In the genomic region with DNA sequence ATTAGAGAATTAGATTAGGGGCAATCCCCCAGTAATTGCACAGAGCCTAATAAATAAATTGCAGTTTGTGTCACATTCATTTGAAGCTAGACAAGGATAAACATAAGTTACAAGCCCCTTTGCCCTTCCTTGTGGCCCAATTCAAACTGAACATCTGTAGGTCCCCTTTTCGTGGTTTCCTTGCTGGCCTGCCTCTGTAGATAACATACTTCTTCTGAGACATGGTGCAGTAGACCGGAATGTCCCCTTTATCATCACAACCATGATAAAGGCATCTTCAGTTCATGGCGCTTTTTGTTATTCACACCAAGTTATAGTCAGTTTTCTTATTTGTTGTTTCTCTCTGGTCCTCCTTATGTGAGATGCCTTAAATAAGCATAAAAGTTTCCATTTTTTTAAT, we compare ENCODE assay signal across 29 mouse cellular contexts. TPM values are rescaled to one million over a fixed set of nuclear protein-coding genes. Genes with fewer than 3 reads are reported as not detected.
A peak's percentile ranks its signal among the peaks of the same experiment; 100 is the strongest.
DNase-seq lines count a peak whose midpoint lies in the region; ATAC-seq and TF ChIP-seq lines count a peak whose summit lies in the region.
"Had no signal": no experiment of that assay in that cellular context is flagged by ENCODE, and none has a peak within 500 bp of the region (broad histone marks: within the 10 kb centered on the region; RNA-seq: fewer than 3 reads in every experiment).

No protein-coding gene starts in this region.

- no peaks in the 10 kb centered on the region for H3K27me3 ChIP-seq in megakaryocyte, embryonic 14.5 days (replicated peaks)
- H3K27me3 ChIP-seq in liver, embryonic 12.5 days (replicated peaks): no peaks in the 10 kb centered on the region
- H3K27me3 ChIP-seq in liver, postnatal 0 days (ENCODE audit: insufficient read depth, low read length): no peaks in the 10 kb centered on the region
- no peaks in the 10 kb centered on the region for H3K27me3 ChIP-seq in midbrain, embryonic 14.5 days (ENCODE audit: control insufficient read depth, insufficient read depth, low read length)
- H3K27me3 ChIP-seq: forebrain, embryonic 12.5 days; heart, embryonic 15.5 days; limb, embryonic 15.5 days; lung, embryonic 15.5 days; midbrain, embryonic 15.5 days; neural tube, embryonic 15.5 days; stomach, embryonic 15.5 days had no signal

- H3K9me3 ChIP-seq in megakaryocyte, embryonic 14.5 days: no peaks in the 10 kb centered on the region
- no peaks in the 10 kb centered on the region for H3K9me3 ChIP-seq in liver, embryonic 12.5 days (replicated peaks)
- no peaks in the 10 kb centered on the region for H3K9me3 ChIP-seq in liver, postnatal 0 days (ENCODE audit: low read length)
- H3K9me3 ChIP-seq in midbrain, embryonic 14.5 days (ENCODE audit: control insufficient read depth, low read length): no peaks in the 10 kb centered on the region
- H3K9me3 ChIP-seq: forebrain, embryonic 12.5 days; heart, embryonic 10.5 days; heart, embryonic 15.5 days; limb, embryonic 10.5 days; limb, embryonic 15.5 days; lung, embryonic 15.5 days; midbrain, embryonic 15.5 days; neural tube, embryonic 15.5 days; stomach, embryonic 15.5 days had no signal

- H3K27ac ChIP-seq in liver, embryonic 12.5 days: peak overlapping the region; percentile 77
- no peak overlapping the region for H3K27ac ChIP-seq in liver, postnatal 0 days (ENCODE audit: low read depth)
- H3K27ac ChIP-seq in midbrain, embryonic 14.5 days (replicated peaks; ENCODE audit: low read depth, low read length): no peak overlapping the region
- H3K27ac ChIP-seq: forebrain, embryonic 12.5 days; heart, embryonic 10.5 days; heart, embryonic 15.5 days; layer of hippocampus, adult 2 months; limb, embryonic 10.5 days; limb, embryonic 15.5 days; lung, embryonic 15.5 days; midbrain, embryonic 15.5 days; neural tube, embryonic 15.5 days; stomach, embryonic 15.5 days had no signal

- peak overlapping the region; percentile 23; the same call in 1 of the 2 replicates for H3K9ac ChIP-seq in liver, embryonic 12.5 days
- no peak overlapping the region for H3K9ac ChIP-seq in liver, postnatal 0 days (replicated peaks)
- H3K9ac ChIP-seq in midbrain, embryonic 14.5 days (replicated peaks; ENCODE audit: low read length): no peak overlapping the region
- H3K9ac ChIP-seq: forebrain, embryonic 12.5 days; forebrain, postnatal 0 days; heart, embryonic 15.5 days; limb, embryonic 15.5 days; lung, embryonic 15.5 days; midbrain, embryonic 15.5 days; neural tube, embryonic 15.5 days; stomach, embryonic 15.5 days had no signal

- peak overlapping the region; percentile 76 for H3K4me3 ChIP-seq in megakaryocyte, embryonic 14.5 days (replicated peaks)
- H3K4me3 ChIP-seq in liver, embryonic 12.5 days: no peak overlapping the region
- no peak overlapping the region for H3K4me3 ChIP-seq in liver, postnatal 0 days (ENCODE audit: low read depth, low read length)
- no peak overlapping the region for H3K4me3 ChIP-seq in midbrain, embryonic 14.5 days (replicated peaks; ENCODE audit: low read depth, low read length)
- H3K4me3 ChIP-seq: erythroblast, embryonic 14.5 days; forebrain, embryonic 12.5 days; heart, embryonic 10.5 days; heart, embryonic 15.5 days; layer of hippocampus, adult 2 months; limb, embryonic 10.5 days; limb, embryonic 15.5 days; lung, embryonic 15.5 days; midbrain, embryonic 15.5 days; neural tube, embryonic 15.5 days; stomach, embryonic 15.5 days had no signal

- TF ChIP-seq CTCF in liver, postnatal 0 days (IDR thresholded peaks at IDR 0.05; ENCODE audit: low read depth): no peak

- H3K4me2 ChIP-seq in liver, embryonic 12.5 days: peak overlapping the region; percentile 25; the same call in 1 of the 2 replicates
- H3K4me2 ChIP-seq in liver, postnatal 0 days (ENCODE audit: low read depth, low read length): no peak overlapping the region
- no peak overlapping the region for H3K4me2 ChIP-seq in midbrain, embryonic 14.5 days (ENCODE audit: low read length)
- H3K4me2 ChIP-seq: forebrain, embryonic 12.5 days; heart, embryonic 15.5 days; limb, embryonic 15.5 days; lung, embryonic 15.5 days; midbrain, embryonic 15.5 days; neural tube, embryonic 15.5 days; stomach, embryonic 15.5 days had no signal

- 12% methylated on average over 3 of the region's 3 CpGs for WGBS in liver, embryonic 12.5 days (ENCODE audit: insufficient replicate concordance)
- WGBS in liver, postnatal 0 days (ENCODE audit: insufficient replicate concordance): 34% methylated on average over 3 of the region's 3 CpGs
- WGBS in midbrain, embryonic 14.5 days: 95% methylated on average over 3 of the region's 3 CpGs

- peaks cover 20% of the 10 kb centered on the region for H3K36me3 ChIP-seq in megakaryocyte, embryonic 14.5 days (replicated peaks; ENCODE audit: low read length)
- H3K36me3 ChIP-seq in liver, embryonic 12.5 days: 0 out of 2 replicates have a peak, but pooled peaks cover 2% of the 10 kb centered on the region
- H3K36me3 ChIP-seq in liver, postnatal 0 days (replicated peaks; ENCODE audit: insufficient read depth, low read length): peaks cover 4% of the 10 kb centered on the region; the same call in 1 of the 2 replicates
- H3K36me3 ChIP-seq in midbrain, embryonic 14.5 days (ENCODE audit: control insufficient read depth, insufficient read depth, low read length): no peaks in the 10 kb centered on the region
- H3K36me3 ChIP-seq: forebrain, embryonic 12.5 days; heart, embryonic 10.5 days; heart, embryonic 15.5 days; limb, embryonic 15.5 days; lung, embryonic 15.5 days; midbrain, embryonic 15.5 days; neural tube, embryonic 15.5 days; stomach, embryonic 15.5 days had no signal

- peaks cover 55% of the 10 kb centered on the region for H3K4me1 ChIP-seq in megakaryocyte, embryonic 14.5 days
- H3K4me1 ChIP-seq in liver, embryonic 12.5 days: peaks cover 46% of the 10 kb centered on the region
- peaks cover 4% of the 10 kb centered on the region; the same call in 1 of the 2 replicates for H3K4me1 ChIP-seq in liver, postnatal 0 days (ENCODE audit: insufficient read depth)
- H3K4me1 ChIP-seq in midbrain, embryonic 14.5 days (ENCODE audit: control insufficient read depth, insufficient read depth, low read length): no peaks in the 10 kb centered on the region
- H3K4me1 ChIP-seq: stomach, embryonic 15.5 days had no signal

- DNase-seq in liver, postnatal 0 days: no peak
- DNase-seq in left cerebral cortex, adult 18-20 months (ENCODE audit: low spot score in 2 of 2): no peak
- no peak for DNase-seq in midbrain, embryonic 14.5 days
- DNase-seq: adrenal gland, postnatal 36 days; cerebellum, adult 2 months; cerebellum, postnatal 36 days; embryo, embryonic 11 days; forebrain, postnatal 0 days; heart, adult 11 months; kidney, adult 18-20 months; kidney, postnatal 36 days; retina, postnatal 1 day; right cerebral cortex, postnatal 14 days had no signal

- TF ChIP-seq EP300 in liver, postnatal 0 days (IDR thresholded peaks at IDR 0.05; ENCODE audit: low read depth): 0 out of 2 replicates have a peak, but pooled peaks have one; percentile 49

- ATAC-seq in megakaryocyte, adult 5-6 weeks (ENCODE audit: poor library complexity, severe bottlenecking): no peak
- peak; percentile 75 for ATAC-seq in liver, embryonic 12.5 days
- 0 out of 2 replicates have a peak, but pooled peaks have one; percentile 35 for ATAC-seq in liver, postnatal 0 days
- no peak for ATAC-seq in midbrain, embryonic 14.5 days (ENCODE audit: low FRiP score, low TSS enrichment)
- ATAC-seq in granulocyte monocyte progenitor cell, adult 5-6 weeks (replicated peaks; ENCODE audit: poor library complexity, severe bottlenecking): no peak
- ATAC-seq: forebrain, postnatal 0 days; hindbrain, embryonic 16.5 days; midbrain, embryonic 15.5 days had no signal

RNA-seq across cellular contexts. Expression of a gene that starts 17.6 kb away (rescaled TPM):
- 0.37 TPM in 1 of 2 replicates, not detected in the other for polyA plus RNA-seq in megakaryocyte, embryonic 14.5 days (2012; ENCODE audit: insufficient read depth, low replicate concordance)
- total RNA-seq in megakaryocyte, adult 5-6 weeks (2015): 0.16 TPM in 1 of 2 replicates, not detected in the other
- not detected in 2 replicates for total RNA-seq in megakaryocyte, adult 5-6 weeks (2017)
- polyA plus RNA-seq in liver, embryonic 12.5 days (2016; fragmentation: Nextera tagmentation; extraction: Ambion mirVana): 3.0 and 4.1 TPM in 2 replicates
- polyA plus RNA-seq in liver, postnatal 0 days (2015; fragmentation: Nextera tagmentation; extraction: Ambion mirVana): 1.1 and 2.3 TPM in 2 replicates
- 1 to 10 TPM; 1.2 to 2.1 TPM for total RNA-seq in left cerebral cortex, adult 18-20 months (2021)
- 5.9 and 7.0 TPM in 2 replicates for polyA plus RNA-seq in midbrain, embryonic 14.5 days (2014; fragmentation: Nextera tagmentation; extraction: Ambion mirVana)
- total RNA-seq in granulocyte monocyte progenitor cell, adult 5-6 weeks (2014; fragmentation: Nextera tagmentation): 3.2 TPM in 1 of 2 replicates, not detected in the other
- 0.43 TPM in 1 of 2 replicates, not detected in the other for total RNA-seq in granulocyte monocyte progenitor cell, adult 5-6 weeks (2017)
- polyA plus RNA-seq: erythroblast, embryonic 14.5 days had no signal

RNA-seq across cellular contexts. Expression of a gene that starts 18.0 kb away (rescaled TPM):
- 23.3 and 30.1 TPM in 2 replicates for polyA plus RNA-seq in megakaryocyte, embryonic 14.5 days (2012; ENCODE audit: insufficient read depth, low replicate concordance)
- total RNA-seq in megakaryocyte, adult 5-6 weeks (2015): 117 and 126 TPM in 2 replicates
- total RNA-seq in megakaryocyte, adult 5-6 weeks (2017): 86.8 and 99.4 TPM in 2 replicates
- polyA plus RNA-seq in liver, embryonic 12.5 days (2016; fragmentation: Nextera tagmentation; extraction: Ambion mirVana): 97.5 and 97.7 TPM in 2 replicates
- polyA plus RNA-seq in liver, postnatal 0 days (2015; fragmentation: Nextera tagmentation; extraction: Ambion mirVana): 36.0 and 41.5 TPM in 2 replicates
- 10 to 100 TPM; 71.9 to 76.7 TPM for total RNA-seq in left cerebral cortex, adult 18-20 months (2021)
- polyA plus RNA-seq in midbrain, embryonic 14.5 days (2014; fragmentation: Nextera tagmentation; extraction: Ambion mirVana): 46.0 and 57.5 TPM in 2 replicates
- total RNA-seq in granulocyte monocyte progenitor cell, adult 5-6 weeks (2014; fragmentation: Nextera tagmentation): 191 and 198 TPM in 2 replicates
- 170 and 209 TPM in 2 replicates for total RNA-seq in granulocyte monocyte progenitor cell, adult 5-6 weeks (2017)

Comparison
In these comparisons a context has a peak if more than half of its experiments do, and no peak if none do; other contexts are left out.
1. ATAC-seq: peak in liver, embryonic 12.5 days (single experiment) and liver, postnatal 0 days (single experiment); none in megakaryocyte, adult 5-6 weeks (single experiment), midbrain, embryonic 14.5 days (single experiment) and granulocyte monocyte progenitor cell, adult 5-6 weeks (single experiment).